Mouse (Mus musculus): ENCODE results near the gene 2610528J11Rik.
"Not testable (repeated sequence)": the region's sequence is repeated elsewhere in the genome, so short reads cannot be mapped to it uniquely, and the experiment has no call there.

Gene 2610528J11Rik

DNA sequence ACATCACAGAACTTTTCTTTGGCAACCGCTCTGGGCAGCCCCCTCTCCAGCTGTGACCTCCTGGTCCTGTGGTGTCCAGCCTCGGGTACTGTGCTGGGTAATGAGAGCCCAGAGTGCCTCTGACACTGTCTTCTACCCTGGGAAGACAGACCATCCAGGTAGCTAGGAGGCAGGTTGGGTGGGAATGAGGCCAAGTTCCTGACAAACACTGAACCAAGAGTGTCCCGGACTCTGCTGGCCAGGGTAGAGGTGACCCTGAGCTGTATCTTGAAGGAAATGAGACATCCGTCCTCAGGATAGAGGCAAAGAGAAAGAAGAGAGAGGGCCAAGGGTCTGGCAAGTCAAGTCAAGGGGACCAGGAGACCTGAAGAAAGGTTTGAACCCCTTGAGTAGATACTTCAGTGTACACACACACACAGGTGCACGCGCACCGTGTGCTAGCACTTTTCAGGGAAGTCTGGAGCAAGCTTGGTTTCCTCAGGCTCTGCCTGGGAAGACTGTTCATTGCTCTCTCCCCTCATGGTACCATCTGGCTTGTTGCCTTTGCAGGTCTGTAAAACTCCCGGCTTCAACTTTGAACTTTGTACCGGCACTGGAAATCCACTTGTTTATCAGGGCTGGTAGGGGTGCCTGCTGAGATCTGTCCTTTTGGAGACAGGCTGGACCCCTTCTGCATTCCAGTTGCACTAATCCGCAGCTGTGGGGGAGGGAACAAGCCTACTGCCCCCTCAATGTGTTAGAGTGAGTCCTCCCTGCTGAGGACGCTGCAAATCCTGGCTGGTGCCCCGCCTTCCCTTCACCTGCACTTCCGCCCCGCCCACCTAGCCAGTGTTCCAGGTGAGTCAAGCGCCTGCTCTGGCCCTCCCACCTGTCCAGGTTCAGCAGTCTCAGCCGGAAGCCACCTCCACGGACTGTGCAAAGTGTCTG is at the start of gene 2610528J11Rik:
Gene 2610528J11Rik (plus strand): TSS at position 592 of the 927 bp plus-strand sequence.
- no peak for DNase-seq (ENCODE audit: low spot score in 2 of 2)

DNA sequence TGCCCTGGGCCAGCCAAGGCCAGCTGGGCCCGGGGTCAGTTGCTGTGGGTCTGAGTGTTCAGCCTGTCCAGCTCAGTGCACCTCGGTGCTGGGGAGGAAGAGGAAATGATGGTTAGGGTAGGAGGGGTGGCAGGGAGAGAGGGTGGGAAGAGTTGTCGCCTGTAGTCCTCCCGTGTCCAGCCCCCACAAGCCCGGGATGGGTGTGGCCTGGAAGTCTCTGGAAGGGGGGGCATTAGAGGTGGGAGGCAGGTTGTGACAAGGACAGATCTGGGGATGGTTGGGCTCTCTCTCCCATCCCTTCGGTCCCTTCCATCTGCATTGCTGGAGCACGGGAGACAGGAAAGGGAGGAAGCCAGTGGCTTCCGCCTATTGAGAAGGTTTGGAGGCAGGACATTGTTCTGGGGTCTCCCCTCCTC is 37.1 kb upstream of the 2610528J11Rik start, which contains the start of gene Tie1:
Gene Tie1 (minus strand): TSS at position 345 of the 416 bp plus-strand sequence.
- DNase-seq (ENCODE audit: low spot score in 2 of 2) = no peak

DNA sequence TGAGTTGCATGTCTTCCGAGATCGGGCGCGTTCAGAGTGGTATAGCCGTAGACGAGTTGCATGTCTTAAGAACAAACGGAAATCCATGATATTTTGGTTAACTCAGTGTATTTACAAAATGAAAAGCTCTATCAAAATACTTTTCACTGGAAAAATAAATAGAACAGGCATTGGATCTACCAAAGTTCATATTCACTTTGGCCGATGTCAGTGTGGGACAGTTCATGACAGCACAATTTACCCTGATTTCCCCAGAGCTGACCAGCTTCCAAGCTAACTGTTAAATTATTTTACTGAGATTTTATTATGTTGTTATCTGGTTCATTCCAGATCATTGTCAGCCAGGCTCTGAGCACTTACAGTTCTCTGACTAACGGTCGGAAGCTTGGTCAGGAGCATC is 36.3 kb upstream of the 2610528J11Rik start:
- no peak for DNase-seq (ENCODE audit: low spot score in 2 of 2)

DNA sequence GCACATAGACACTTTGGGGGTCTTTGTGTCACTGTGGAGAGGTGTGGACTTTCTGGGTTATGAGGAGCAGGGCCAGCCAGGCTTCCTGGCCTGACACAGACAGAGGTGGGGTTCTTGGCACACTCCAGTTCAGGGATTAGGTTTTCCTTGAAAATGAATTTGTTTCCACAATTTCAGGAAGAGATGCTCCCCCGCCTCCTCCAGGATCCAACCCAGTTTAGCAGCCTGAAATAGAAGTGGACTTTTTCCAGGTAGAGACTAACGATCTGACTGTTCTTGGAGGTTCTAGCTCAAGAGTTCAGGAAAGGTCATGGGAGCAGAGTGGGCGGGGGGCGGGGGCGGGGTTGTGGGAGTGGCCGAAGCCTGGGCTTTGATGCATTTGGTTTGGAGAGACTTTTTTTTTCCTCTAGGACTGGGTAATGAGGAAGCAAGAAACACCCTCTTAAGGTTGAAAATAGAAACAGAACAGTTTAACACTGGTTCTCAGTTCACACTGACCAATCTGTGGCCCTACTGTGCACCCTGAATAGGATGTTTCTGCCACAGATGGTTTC is 26.6 kb upstream of the 2610528J11Rik start:
- no peak for DNase-seq (ENCODE audit: low spot score in 2 of 2)

DNA sequence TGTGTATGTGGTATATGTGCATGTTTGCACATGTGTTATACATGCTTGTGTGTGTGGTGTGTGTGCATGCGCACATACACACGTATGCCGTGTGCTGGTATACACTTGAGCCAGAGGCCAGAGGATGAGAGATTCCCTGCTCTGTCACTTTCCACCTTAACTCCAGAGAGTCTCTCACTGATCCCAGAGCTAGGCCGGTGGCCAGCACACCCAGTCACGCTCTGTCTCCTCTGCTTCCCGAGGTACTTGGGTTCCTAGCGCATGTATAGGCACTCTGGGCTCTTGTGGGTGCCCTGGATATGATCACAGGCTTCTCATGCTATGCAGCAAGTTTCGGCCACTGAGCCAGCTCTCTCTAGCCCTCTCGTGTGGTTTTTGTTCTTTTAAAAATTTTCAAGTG is 26.0 kb upstream of the 2610528J11Rik start:
- no peak for DNase-seq (ENCODE audit: low spot score in 2 of 2)

DNA sequence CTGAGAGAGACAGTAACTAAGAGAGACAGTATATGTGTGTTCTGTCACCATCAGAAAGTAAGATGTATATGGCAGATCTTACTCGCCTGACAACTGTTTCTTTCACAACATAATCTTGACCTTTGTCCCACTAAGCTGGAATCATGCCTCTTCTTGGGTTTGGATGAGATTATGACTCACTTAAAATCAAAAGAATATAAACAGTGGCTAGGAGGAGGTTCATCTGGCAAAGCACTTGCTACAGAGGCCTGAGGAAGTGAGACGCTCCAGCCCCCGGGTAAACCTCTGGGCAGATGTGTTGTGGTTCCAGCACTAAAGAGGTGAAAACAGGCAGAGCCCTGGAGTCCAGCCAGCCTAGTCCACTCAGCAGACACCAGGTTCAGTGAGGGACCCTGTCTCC is 21.2 kb upstream of the 2610528J11Rik start:
- DNase-seq (ENCODE audit: low spot score in 2 of 2) = no peak

DNA sequence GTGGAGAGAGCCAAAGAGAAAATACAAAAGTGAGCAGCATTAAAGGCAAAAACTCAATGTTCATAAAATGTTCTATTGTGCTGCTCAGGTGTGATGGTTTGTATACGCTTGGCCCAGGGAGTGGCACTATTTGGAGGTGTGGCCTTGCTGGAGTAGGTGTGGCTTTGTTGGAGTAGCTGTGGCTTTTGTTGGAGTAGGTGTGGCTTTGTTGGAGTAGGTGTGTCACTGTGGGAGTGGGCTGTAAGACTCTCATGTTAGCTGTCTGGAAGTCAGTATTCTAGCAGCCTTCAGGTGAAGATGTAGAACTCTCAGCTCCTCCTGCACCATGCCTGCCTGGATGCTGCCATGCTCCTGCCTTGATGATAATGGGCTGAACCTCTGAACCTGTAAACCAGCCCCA is 19.6 kb upstream of the 2610528J11Rik start:
- DNase-seq (ENCODE audit: low spot score in 2 of 2) = not testable (repeated sequence)

DNA sequence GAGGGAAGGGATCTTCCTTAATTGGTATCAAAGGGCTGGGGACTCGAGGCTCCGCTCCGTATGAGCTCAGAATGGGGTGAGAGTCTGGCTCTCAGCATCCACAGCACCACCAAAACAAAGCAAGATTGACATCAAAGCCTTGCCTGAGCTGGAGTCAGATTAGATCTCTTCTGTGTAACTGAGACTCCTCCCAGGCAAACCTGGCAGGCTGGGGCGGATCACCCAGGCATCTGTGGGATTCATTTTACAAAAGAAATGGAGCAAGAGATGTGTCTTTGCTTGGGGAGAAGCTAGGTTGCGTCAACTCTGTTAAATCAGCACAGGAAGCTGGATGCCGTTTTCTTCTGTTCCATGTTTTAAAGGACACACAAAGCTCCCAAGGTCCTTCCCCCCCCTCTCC is 17.7 kb upstream of the 2610528J11Rik start:
- DNase-seq (ENCODE audit: low spot score in 2 of 2) = no peak

DNA sequence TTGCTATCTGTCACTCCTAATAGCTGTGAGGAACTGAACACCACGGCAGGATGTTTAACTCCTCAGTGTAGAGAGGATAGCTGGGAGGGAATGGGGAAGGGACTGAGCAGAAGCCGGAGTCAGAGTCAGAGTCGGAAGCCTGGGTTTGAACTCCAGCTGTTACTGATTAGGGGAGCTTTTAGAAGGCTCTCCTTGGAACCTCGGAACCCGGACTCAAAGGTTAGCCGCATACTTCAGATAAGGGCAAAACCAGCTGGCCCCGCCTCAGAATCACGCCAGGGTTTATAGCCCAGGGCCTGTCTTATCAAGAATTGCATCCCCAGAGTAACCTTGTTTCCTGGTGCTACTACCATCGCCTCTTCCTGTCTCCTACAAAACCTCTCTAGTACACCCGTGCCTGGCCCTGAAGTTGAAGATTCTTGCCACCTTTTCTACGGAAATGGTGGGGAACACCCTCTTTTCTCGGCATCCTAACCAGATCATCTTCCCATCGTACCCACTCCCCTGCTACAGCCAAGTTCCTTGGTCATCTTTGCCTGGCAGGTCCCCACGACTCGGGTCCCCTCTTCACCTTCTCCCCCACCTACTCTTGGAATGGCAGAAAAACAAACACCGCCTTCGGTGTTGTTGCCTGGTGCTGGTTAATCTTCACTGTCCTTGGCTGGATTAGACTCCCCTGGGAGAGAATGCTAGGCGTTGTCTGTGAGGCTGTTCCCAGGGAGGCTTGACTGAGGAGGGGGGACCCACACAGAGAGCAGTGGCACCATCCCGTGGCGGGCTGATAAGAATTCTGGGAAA is 9.9 kb upstream of the 2610528J11Rik start:
- no peak for DNase-seq (ENCODE audit: low spot score in 2 of 2)

DNA sequence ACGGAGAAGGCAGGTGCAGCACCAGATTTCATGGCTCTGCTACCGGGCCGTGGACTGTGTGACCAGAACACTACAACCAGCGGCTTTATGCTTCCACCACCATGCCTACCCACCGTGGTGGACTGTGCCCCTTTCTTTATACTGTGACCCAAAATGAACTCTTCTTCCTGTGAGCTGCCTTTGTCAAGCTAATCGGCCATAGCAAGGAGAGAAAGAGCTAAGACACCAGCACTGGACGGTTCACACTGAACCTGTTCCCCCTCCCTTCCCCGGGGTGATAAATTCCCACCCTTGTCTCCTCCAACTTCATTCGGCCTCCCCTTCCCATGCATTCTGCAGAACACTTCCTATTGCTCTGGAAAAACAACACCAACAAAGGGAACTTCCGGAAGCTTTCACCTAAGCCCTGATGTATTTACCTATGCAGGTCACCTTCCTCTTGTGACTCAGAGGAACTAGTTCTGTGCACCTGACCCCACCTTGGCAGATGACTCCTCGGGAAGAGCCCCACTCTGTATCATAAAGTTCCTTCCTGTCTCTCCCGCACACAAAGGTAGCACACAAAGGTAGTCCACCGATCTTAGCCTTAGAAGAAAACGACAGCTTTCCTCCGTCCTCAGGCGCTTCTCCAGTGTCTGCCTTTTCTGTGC is 9.2 kb upstream of the 2610528J11Rik start:
- no peak for DNase-seq (ENCODE audit: low spot score in 2 of 2)

DNA sequence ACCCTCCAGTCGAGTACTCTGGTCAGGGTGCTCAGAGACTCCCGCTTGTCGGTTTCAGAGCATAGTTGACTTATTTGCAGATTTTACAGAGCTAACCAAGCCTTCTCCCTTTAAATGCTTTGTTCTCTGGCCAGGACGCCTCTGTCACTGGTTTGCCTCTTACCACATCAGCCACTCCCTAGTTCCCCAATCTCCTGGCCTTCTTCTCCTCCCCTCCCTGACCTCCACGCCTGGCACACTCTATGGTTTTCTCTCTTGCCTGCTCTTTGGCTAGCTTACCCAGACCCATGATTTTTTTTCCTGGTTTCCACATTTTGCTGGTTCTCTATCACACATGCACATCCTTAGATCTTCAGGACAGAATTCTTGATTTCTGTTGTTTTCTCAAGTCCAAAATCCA is 8.6 kb upstream of the 2610528J11Rik start:
- DNase-seq (ENCODE audit: low spot score in 2 of 2) = no peak

DNA sequence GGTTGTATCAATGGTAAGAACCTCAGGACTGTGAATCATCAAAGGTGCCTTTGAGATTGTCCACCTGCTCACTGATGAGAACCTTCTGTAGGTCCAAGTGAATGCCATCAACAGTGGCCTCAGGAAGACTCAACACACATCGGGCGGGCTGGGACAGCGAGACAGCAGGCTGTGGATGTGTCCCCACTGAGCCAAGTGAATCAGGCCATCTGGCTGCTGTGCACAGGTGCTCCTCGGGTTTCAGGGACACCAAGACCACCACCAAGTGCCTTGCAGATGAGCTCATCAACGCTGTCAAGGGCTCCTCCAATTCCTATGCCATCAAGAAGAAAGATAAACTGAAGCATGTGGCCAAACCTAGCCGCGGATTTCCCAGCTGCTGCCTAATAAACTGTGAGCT is 4.6 kb upstream of the 2610528J11Rik start:
- DNase-seq (ENCODE audit: low spot score in 2 of 2) = no peak

DNA sequence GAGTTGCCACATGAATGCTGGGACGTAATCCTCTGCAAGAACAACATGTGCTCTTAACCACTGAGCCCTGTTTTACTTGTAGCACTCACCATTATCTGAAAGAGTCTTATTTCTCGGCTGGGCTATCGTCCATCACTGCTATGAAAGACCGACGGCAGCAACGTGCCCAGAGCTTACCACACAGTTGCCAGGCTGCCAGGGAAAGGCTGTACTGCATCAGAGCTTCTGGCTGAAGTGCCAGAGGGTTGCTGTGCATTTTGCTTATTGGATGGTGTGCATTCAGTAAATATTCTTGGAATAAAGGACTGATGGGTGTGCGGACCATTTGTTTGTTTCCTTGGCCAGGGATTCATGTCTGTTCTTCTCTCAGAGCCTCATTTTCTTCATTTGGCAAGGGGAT is 2.8 kb upstream of the 2610528J11Rik start:
- DNase-seq (ENCODE audit: low spot score in 2 of 2) = no peak

DNA sequence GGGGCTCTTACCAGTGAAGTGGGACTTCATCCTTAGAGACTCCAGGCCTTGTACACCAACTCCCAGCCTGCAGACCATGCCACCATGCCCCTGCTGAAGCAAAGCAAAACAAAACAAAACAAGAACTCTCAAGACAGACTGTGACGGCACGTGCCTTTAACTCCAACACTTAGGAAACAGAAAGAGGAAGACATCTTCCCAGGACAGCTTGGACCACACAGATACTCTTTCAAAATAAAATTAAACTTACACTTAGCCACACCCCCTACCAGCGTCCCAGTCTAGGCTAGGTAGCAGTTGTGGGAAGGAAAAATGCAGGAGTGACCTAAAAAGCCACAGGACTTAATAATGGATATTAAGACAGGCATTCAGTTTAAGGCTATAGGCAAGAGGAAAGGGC is 1.0 kb upstream of the 2610528J11Rik start:
- no peak for DNase-seq (ENCODE audit: low spot score in 2 of 2)

DNA sequence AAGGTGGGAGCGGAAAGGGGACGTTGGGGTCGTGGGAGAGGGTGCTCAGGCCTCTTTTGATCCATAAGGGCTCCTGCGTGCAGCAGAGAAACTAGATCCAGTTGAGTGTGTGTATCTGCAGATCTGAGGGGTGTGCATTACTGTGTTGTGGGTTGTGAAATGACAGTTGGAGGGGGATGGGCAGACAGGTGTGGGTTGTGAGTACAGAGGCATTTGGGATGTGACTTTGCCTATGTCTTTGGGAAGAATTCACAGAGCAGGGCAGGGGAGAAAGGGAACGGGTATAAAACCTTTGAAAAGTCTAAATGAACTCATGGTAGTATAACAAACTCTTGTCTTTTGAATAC is 509 bp downstream of the 2610528J11Rik start:
- DNase-seq (ENCODE audit: low spot score in 2 of 2) = no peak

DNA sequence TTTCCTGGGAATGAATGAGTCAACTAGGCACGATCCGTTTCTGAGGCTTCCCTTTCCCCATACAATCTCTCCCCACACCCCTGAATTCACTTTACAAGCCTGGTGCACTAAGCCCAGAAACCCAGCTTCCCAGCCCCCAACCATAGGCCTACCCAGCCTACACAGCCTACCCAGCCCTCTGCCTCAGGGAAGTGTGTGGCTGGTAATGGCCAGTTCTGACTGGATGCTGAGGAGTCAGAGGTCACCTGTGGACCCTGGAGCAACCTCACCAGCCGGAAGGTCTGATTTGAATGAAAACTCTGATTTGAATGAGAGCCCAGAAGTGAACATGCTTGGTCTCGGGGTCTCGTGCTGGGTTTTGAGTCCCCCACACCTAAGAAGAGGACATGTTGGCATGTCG is 921 bp downstream of the 2610528J11Rik start:
- no peak for DNase-seq (ENCODE audit: low spot score in 2 of 2)

DNA sequence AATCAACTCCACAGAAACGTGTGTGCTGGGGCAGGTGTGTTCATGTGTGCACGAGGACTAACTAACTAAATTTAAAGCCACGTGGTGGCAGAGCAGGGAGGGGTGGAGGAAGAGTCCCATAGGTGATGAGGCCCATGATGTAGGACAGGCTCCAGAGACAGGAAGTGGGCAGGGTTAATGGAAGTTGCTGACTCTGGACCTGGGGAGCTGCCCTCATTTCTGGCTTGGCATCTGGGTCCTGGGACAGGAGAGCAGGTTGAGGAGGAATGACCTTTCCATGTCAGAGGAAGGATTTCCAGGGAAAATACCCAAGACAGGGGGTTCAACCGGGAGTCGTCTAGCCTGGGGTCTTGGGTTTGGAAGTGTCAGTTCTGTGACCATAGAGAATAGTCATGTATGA is 5.9 kb downstream of the 2610528J11Rik start:
- DNase-seq (ENCODE audit: low spot score in 2 of 2) = no peak

DNA sequence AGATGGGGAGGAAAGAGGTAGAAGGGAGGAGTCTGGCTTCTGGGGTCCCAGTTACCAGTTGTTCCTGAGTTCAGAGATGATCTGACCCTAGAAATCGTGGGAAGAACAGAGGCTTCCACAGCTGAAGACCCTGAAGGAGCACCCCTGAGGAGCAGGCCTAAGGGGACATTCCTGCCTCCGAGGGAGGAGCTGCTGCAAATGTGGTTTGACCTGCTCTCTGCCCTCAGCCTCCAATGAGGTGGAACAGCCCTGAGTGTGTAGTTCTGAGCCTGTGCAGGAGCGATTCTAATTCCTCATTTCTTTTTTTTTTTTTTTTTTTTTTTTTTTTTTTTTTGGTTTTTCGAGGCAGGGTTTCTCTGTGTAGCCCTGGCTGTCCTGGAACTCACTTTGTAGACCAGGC is 6.4 kb downstream of the 2610528J11Rik start:
- no peak for DNase-seq (ENCODE audit: low spot score in 2 of 2)

DNA sequence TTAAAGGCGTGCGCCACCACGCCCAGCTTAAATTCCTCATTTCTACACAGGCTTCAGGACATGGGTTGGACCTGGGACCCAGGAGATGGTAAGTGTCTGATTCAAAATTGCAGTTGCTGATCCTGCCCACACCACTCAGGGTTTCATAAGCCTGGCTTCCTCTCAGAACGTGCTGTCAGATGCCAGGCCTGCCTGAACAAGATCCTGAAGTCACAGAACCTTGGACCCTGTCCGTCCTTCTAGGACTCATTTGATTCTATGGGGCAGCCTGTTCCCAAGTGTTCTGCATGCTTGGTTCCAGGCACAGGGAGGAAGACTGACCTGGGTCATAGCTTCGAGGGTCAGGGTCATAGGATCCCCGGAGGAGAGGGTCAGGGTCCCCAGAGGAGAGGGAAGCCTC is 6.8 kb downstream of the 2610528J11Rik start:
- no peak for DNase-seq (ENCODE audit: low spot score in 2 of 2)

DNA sequence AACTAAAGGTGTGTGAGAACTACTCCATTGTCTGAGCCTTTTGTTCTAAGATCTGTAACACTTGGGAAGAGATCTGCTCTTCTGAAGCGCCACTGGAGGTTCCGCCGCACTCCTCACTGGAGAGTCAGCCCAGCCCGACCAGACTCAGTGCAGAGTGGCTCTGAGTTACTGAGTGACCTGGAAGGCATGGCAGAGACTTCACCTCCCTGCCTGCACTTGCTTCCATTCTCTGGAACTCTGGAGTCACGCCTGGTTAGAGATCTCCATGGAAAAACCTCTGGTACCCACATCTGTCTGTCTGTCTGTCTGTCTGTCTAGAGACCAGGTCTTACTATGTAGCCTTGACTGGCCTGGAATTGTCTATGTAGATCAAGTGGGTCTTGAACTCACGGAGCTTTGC is 8.8 kb downstream of the 2610528J11Rik start:
- DNase-seq (ENCODE audit: low spot score in 2 of 2) = no peak

DNA sequence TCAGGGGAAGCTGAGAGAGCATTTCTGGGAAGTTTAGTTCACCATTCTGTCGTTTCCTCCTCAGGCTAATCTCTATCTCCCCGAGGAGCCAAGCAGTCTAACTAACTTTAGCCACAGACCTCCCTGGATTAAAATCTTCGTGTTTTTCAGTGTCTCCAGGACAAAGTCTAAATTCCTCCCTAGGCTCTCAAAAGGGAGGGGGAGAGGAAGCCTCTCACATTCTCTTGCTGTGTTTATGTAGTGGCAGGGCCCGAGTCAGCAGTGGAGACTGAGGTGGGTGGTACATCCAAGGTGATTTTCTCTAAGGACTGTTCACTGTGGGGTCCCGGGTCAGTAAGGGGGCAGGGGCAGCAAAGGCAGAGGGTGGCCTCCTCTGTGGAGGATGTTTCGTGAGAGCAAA is 11.0 kb downstream of the 2610528J11Rik start:
- DNase-seq (ENCODE audit: low spot score in 2 of 2) = no peak

DNA sequence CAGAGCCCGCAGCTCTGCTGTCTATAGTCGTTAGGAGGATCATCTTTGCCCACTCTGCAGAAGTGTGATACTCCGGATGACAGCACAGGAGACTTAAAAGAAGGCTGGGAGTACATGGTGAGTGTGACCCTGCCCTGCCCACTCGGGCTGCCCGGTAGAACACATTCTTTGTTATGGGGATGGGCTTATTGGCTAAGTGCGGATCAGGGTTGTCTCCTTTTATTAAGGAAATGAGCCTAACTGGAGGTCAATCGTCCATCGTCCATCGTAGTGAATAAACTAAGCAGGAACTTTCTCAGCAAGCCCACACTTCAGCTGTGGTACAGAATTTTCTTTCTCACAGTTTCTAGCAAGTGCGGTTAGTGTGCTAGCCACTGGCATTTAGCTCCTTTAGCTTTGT is 13.1 kb downstream of the 2610528J11Rik start:
- DNase-seq (ENCODE audit: low spot score in 2 of 2) = no peak
